Mouse (Mus musculus) induced T-regulatory cell, adult 2 months (primary cell): ENCODE results near the gene Rps6kb2.

Experiments
- DNase-seq: peaks from one replicate; pipeline ENCODE4 v3.0.0-alpha.2; 2012; ENCODE audit warnings: low read depth

Gene Rps6kb2

DNA sequence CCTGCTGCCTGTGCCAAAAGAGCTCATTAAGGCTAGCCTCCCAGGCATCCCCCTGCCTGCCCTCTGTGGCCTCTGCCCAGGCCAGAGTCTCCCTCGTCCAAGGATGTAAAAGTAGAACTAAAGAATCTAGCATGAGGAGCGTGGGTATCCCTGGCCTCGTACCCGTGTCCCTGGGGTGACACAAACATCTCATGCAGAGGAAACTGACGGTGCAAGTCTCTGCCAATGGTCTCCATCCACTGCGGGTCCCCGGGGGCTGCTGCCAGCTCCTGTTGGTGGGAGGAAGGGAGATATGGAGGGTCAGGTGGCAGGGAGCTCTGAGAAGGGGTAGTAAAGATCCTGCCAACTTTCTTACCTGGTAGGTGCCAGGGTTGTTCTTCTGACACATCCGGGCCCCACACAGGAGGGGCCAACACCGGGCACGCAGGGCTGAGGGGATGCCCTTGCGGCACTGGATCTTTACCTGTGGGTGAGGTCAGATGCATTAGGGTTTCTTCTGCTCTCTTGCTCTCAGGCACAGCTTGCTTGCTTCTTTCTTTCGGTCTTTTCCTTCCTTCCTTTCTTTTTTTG lies 26.0 kb upstream of the Rps6kb2 start:
- peak; percentile 68 for DNase-seq

DNA sequence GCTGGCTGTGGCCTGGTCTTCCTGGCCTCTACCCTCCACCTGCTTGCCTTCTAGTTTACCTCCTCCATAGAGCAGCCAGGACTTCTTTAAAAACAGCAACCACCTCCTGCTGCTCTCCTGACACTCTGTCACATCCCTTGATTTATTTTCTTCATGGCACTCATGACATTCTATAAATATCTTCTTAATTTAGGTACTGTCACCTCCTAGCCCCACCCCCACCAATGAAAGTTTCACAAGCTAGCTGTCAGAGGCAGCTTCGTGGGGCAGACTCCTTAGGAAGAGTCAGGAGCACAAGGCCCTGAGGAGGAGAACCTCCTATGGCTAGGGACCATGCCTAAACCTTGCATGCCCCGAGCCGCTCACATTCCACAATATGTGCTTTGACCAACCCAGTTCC lies 24.1 kb upstream of the Rps6kb2 start:
- DNase-seq, result no peak

DNA sequence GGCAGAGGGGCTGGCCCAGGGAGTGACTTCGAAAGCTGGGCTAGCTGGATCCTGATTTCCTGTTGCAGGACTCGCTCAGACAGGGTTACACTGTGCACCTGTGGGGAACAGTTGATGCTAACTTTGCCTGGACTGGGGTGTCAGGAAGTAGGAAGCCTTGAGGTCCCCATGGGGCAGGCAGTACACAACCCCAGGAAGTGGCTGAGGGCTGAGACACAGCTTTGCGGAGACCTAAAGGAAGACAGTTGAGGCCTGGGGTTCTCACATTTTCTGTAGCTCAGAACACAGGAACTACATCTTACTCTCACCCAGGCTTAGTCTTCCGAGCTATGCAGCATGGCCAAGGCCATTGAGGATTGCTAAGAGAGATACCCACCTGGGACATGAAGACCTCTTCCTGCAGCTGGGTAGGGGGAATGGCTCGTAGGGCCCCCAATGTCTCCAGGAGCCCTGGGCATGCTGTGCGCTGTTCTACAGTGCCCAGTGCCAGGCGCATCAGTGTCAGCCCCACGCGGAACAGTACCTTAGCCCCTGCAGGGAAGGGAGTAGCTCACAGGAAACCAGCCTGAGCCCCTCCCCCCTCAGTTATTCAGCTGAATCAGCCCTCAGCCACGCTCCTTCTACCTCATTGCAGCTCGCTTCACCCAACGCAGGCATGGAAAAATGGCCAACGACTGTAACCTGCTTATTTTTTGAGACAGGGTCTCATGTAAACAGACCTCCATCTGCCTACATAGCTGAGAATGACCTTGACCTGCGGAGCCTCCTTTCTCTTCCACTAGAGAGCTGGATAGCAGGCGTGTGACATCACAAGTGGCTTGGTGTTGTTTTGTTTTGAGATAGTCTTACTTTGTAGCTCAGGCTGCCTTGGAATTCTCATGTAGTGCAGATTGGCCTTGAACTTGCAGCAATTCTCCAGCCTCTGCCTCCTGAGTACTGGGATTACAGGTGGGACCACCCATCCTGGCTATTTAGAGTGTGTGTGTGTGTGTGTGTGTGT lies 22.1 kb upstream of the Rps6kb2 start:
- DNase-seq, result peak; percentile 92

DNA sequence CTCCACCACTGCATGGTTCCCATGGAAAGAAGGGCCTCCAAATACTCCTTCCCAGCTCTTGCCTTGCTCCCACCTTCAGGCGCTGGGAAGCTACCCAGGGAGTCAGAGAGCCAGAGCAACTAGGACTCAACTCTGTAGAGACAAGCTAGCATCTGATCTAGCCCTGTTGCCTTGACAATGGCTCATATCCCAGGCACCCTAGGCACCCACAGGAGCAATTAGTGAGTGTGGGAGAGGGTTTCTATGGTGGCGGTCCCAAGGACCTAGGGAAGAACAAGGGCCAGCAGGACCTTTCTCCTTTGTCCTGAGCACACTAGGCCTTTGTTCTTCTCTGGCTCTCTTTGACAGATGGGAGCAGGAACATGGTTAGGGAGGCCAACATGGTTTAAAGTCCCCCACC lies 20.5 kb upstream of the Rps6kb2 start:
- no peak for DNase-seq

DNA sequence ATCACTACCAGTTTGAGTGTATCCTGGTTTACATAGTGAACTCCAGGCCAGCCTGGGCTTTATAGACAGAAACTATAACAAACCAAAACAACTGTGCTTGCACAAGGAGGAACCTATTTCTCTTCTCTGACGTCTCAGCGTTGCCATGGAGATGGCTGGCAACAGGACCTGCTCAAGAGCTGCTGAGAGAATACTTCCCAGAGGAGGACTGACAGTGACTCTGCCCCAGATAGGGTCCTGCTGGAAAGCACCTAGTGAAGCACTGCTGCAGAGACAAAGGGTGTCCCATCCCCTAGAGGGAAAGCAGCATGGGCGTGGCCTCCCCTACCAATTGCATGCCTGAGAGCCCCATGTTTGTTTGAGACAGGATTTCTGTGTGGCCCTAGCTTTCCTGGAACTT lies 18.7 kb upstream of the Rps6kb2 start:
- peak; percentile 87 for DNase-seq

DNA sequence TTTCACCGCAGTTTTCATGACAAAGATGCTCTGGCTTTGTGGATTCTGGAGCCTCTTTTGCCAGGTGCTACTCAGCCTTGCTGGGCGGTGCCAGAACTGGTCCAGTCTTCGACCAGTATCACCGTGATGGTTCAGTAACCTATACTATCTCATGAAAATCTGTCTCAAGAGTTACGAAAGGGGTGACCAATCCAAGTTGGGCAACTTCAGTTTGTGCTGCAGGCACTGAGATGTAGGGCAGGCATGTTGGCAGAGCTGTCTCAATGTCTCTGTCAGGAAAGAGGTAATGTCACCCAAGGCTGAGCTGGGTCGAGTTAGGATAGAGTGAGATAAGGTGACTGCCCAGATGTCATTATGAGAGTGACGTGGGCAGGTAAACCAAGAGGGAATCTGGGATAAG lies 17.3 kb upstream of the Rps6kb2 start:
- no peak for DNase-seq

DNA sequence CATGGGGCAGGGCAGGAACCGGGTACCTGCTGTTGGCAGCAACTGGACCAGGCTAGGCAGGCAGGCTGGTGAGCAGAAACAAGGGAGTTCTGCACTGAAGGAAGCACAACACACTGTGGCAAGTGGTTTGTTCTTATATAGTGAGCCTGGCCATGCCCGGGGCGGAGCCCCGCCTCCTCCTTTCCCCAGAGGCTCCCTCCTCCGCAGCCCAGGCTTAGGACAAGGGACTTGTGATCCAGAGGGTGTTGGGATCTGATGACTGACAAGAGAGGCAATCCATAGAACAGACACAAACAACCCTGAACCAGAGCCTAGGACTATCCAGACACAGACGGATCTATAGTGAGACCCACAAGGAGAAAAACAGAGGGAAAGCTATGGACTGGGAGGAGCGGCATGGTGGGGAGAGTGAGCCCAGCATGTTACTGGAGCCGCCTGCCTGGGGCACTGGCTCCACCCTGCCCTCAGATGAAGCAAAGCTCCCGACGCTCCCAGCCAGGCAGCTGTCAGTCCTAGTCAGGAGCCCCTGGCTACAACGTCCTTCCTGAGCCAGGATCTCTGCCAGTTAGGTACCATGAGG lies 12.3 kb upstream of the Rps6kb2 start, which contains the start of gene Carns1:
Gene Carns1, minus strand, starts transcription at position 112 of the 580 bp plus-strand sequence.
- no peak for DNase-seq

DNA sequence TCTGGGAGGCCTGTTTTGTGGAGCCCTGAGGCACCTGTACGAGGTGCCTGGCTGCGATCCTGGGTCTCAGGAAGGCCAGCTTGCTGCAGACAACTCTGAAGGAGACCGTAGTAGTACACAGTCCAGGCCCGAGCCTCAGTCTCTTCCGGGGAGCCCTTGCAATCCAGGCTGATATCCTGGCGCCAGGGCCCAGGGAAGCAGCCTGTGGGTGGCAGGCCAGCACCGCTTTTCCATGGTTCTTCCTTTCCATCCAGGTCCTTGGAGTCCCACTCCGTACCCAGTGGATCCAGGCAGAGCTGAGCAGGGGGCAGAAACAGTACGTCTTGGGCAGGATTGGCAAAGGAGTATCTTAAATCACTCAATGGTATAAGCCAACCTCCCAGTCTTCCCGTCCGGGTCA lies 9.8 kb upstream of the Rps6kb2 start:
- no peak for DNase-seq

DNA sequence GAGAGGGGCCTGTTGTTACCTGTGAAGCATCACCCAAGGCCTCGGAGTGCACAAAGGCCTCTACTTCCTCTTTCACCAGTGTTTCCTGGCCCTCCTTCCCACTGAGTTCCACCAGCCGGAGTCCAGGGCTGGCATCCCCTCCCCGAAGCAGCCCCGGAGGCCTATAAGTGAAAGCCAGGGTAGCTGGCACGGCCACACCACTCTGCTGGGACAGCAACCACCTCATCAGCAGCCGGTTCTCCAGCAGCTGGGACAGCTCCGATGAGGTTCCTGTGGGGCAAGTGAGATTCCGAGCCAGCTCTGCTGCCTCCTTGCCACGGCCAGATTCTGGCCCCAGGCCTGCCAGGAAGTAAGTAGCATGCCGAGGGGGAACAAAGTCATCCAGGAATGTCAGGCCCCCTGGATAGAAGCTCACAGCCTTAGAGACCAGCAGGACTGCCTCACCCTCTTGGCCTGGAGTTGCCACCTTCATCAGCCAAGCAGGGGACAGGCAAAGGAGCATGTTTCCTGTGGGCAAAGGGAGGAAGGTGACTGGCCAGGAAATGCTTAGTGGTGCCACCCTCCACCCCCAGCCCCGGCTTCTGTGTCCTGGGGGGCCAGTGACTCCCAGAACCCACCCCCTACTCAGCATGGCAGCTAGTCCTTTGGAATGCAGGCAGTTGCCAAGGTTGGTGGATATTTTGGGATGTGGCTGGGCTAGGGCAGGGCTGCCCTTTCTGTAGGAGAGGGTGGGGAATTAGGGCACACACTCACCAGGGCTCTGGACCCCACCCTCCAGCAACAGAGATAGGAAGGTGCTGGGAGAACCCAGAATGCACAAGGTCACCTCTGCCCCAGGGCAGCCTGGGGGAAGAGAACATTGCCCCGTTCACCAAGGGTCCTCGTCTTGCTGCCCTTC lies 8.5 kb upstream of the Rps6kb2 start:
- no peak for DNase-seq

DNA sequence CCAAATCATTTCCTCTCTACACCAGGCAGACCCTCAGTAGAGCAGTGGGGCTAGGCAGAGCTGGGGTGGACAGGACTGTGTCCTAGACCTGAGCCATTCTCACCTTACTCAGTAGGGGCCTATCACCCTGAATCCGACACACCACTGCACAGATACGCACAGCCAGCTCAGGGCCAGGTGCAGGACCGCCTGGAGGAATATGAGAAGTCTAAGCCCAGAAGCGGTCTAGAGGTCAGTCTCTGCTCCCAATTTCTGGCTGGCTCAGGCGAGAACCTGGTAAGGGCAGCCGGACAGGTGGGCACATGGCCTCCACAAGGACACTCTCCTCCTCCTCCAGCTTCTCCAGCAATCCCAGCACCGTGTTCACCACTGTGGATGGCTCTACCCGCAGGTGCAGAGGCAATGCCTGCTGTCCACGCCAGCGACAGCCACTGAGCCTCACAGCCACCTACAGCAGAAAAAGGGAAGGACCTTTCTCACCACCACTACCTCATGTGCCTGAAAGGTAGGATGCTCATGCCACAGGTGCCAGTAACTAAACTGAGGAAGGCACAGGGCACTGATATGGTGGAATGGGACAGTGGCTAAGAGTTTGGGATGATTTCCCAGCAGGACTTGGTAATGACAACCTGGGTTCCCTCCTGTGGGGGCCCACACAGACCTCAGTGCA lies 7.7 kb upstream of the Rps6kb2 start:
- no peak for DNase-seq

DNA sequence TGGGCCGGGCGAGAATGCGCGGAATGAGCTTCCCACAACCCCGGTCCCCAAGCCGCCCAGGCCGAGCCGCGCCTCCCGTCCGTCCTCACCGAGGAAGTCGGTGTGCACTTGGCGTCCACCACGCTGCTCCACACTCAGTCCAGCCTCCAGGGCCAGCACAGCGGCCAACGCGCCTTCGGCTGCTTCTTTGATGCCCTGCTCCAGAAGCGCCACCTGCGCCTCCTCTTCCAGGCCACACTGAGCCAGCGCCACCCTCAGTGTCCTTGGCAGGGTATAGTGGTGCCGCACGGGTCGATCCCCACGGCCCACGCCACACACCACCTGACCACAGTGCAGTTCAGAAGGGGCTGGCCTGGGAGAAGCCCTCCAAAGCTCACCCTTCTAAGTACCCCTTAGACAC lies 6.7 kb upstream of the Rps6kb2 start:
- DNase-seq, result no peak

DNA sequence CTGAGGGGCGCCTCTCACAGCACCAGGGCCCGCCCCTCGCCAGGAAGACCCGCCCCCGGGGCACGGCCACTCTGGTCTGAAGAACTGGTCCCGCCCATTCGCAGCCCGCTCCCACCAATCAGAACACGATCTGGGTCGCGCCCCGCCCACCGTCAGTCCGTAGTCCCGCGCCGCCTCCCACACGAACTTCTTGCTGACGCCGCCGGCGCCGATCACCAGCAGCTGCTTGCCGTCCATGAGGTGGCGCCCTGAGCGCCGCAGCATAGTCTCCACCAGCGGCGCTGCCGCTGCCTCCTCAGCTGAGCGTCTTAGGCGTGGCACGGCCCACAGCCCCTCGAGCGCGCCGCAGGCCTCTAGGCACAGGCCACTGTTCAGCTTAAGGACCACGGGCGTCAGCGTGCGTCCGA lies 6.2 kb upstream of the Rps6kb2 start:
- peak; percentile 99 for DNase-seq

DNA sequence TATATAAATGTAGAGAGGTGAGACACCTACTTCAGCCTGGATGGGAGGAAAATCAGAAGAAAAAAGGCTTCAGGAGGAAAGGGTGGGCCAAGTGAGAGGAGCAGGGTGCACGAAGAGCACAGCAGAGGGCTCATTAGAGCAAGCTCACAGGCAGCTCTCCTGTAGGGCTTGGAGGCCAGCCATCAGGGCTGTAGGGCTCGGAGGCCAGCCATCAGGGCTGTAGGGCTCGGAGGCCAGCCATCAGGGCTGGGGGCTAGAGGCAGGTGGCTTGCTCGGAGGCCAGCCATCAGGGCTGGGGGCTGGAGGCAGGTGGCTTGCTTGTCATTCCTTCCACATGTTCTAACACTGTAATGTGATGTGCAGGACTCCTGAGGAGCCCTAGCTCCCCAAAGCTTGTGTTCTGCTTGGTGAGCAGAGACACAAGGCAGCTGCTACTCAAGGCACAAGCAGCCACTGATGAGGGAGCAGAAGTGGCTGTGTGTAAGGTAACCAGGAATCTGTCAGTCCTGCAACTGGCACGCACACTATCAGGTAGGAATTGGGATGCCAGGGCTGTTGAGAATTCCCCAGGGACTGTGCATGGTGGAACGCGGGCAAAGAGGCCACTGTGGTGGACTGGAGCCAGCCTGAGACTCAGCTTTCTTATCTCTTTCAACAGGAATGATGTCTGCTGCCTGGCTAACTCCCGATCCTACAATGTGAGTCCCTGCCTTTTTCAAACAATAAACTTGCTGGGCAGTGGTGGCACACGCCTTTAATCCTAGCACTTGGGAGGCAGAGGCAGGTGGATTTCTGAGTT lies 3.7 kb upstream of the Rps6kb2 start:
- DNase-seq, result no peak

DNA sequence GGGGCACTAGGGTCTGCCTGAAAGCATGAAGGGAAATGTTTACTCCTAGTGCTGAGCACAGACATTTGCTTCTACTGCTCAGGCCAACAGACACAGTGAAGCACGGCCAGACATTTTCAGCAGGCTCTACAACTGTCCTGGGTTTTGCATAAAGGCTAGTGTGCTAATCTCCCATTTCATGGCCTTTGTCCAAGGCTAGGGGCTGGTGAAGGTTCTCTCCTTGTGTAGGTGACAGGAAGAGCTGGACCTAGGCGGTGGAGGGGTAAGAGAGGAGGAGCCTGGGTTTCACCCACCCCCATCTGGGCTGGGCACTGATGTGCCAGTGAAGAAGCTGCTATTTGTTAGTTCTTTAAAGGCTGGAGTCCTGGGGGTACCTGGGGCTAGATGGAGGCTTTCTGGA lies 1.6 kb upstream of the Rps6kb2 start:
- DNase-seq, result no peak

DNA sequence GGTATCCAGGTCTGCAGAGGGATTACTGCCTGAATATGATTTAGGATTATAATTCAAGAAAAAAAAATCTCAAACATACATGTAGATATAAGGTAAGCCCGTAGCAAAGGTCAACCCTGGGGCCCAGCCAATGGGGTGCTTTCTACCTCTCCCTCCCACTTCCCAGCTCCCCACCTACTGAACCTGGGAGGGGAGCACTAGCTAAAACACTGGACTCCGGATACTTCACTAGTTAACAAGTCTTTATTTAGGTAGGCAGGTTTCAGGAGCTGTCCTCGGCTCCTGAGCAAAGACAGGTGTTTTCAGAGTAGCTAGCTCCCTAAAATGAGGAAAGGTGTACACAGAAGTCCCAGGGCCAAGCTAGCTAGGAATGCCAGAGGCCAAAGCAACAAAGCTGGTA lies 946 bp upstream of the Rps6kb2 start:
- DNase-seq, result no peak

DNA sequence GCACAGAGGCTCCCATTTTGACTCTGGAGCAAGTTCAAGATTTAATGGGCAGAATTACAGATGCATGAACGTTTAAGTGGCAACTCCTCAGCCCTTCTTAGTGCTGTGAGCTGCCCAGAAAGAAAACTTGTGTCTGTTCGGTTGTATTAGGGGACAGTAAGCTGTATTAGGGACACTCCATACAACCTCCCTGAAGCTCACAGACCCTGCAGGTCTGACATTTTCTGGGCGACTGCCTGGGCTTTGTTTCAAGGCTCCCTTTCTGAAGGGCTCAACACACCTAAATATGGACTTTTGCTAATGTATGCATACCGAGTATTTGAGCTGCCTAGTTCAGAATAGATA lies 361 bp upstream of the Rps6kb2 start:
- no peak for DNase-seq

DNA sequence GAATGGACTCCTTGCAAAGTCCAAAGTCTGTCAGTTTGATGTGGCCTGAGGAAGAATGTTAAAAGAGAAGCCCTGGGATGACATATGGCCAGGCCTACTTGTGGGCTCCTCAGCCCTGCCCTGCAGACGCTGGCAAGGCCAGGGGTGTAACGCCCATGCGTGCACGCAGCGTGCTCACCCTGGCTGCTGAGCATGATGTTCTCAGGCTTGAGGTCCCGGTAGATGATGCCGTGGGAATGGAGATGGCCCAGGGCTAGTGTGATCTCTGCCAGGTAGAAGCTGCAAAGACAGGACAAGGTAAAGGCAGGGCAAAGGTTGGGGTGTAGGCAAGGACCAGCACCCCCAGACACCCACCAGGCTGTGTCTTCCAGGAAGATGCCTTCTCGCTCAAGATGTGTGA lies 4.1 kb downstream of the Rps6kb2 start:
- no peak for DNase-seq

DNA sequence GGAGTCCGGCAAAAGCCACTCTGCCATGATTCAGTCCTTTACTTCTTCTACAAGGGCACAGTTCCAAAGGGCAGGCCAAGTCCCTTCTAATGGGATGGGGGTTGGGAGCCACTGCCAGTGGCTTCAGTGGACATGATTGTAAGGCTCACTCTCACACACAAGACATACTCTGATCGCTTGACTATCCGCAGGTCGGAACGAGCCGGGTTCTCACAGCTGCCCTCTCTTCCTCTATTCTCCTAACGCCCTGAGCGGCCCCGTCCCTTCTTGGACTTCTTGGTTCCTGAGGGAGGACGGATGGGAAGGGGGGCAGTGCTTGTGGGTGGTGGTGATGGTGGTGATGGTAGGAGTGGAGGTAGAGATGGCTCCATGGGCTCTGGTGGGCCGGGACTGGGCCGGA lies 6.4 kb downstream of the Rps6kb2 start:
- DNase-seq, result no peak

DNA sequence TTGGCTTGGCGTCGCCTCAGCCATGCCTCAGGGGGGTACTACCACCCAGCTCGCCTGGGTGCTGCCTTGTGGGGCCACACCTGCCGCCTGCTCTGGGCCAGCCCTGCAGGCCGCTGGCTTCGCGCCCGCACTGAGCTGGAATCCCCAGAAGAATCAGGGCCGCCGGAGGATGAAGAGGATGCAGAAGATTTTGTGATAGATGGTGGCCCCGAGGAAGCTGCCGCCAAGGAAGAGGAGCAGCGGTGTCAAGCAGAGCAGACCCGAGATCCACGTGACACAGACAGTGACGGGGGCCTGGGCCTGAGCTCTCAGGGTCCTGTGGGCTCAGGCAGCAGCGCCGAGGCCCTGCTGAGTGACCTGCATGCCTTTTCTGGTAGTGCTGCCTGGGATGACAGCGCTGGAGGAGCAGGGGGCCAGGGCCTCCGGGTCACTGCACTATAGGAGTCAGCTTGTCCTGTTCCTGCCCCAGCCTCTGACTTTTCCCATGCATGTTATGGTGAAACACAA lies 7.0 kb downstream of the Rps6kb2 start:
- DNase-seq, result peak; percentile 43

DNA sequence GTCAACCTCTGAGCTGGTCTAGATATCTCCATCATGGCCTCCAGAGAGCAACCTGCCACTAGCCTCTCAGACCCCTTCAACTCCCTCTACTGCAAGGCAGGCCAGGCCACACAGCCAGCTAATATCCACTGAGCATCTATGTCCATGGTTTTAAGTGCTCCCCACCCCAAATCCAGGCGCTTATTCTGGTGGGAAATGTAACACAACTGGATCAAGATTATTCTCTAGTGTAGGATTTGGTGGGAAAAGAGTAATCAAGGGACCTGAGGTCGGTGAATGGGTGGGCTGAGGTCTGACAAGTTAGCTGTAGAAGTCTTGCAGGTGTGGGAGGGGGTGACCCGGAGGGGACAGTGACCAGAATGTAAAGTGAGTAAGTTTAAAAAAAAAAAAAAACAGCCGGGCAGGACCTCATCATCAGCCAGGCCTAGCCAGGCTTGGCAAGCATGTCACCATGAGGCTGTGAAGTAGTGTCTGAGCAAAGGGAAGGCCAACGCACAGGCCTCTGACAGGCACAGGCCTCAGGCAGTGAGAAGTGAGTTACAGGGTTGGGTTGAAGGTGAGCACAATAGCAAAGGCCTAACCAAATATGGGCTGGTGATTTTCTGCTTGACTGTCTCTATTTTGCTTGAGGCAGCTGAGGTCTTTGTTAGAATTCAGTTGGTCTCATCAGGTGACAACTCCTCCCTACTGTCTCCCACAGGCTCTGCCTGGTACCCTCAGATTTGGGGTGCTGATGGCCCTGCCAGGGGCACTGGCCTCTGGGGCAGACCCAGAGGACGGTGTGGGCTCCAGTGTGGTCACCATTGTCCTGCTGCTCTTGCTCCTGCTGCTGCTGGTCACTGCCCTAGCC lies 7.7 kb downstream of the Rps6kb2 start:
- DNase-seq, result peak; percentile 63
